In genomic region chr12:73475020-73475419, GRCm38 (mm10) we compare ENCODE assay signal across 9 mouse cellular contexts.
"Had no signal": no experiment of that assay in that cellular context is flagged by ENCODE, and none has a peak within 500 bp of the region (broad histone marks: within the 10 kb centered on the region; RNA-seq: fewer than 3 reads in every experiment).

No protein-coding gene starts in this region.

- ATAC-seq: intestine, postnatal 0 days; liver, postnatal 0 days had no signal

- DNase-seq: kidney, adult 9 months; kidney, postnatal 36 days; liver; liver, embryonic 13.5 days; liver, postnatal 0 days; midbrain, embryonic 14.5 days; thymus, adult 2 months; thymus, postnatal 36 days had no signal
